Mouse (Mus musculus) lung, embryonic 14.5 days (tissue): ENCODE measurements around the gene Cux2. TPM values are rescaled to one million over a fixed set of nuclear protein-coding genes. Genes with fewer than 3 reads are reported as not detected.
A peak's percentile ranks its signal among the peaks of the same experiment; 100 is the strongest.

Source experiments
- ATAC-seq: fragments of 200-750 bp; cut with Nextera tagmentation; 2 replicates; pipeline ENCODE4 v1.8.0; 2017; ENCODE audit warnings: mild to moderate bottlenecking, moderate TSS enrichment, moderate library complexity; ENCODE audit not compliant: insufficient read depth
- DNase-seq: peaks from one replicate; pipeline ENCODE4 v3.0.0-alpha.2; 2015
- H3K27ac ChIP-seq: fragments of 300-500 bp; sonication (generic); 2 replicates; pipeline ENCODE4 v1.5.1; 2014; ENCODE audit warnings: low read depth, mild to moderate bottlenecking, moderate library complexity
- H3K27me3 ChIP-seq: fragments of 300-500 bp; sonication (generic); 2 replicates; pipeline ENCODE4 v1.6.1; 2014; ENCODE audit warnings: low read length, control low read depth; ENCODE audit not compliant: insufficient read depth
- H3K36me3 ChIP-seq: fragments of 300-500 bp; sonication (generic); 2 replicates; pipeline ENCODE4 v1.6.1; 2014; ENCODE audit warnings: control low read depth; ENCODE audit not compliant: insufficient read depth
- H3K4me1 ChIP-seq: fragments of 300-500 bp; sonication (generic); 2 replicates; pipeline ENCODE4 v1.6.1; 2014; ENCODE audit warnings: antibody characterized with exemption, control low read depth; ENCODE audit not compliant: insufficient read depth
- H3K4me2 ChIP-seq: fragments of 300-500 bp; sonication (generic); 2 replicates; pipeline ENCODE4 v1.6.1; 2014; ENCODE audit warnings: mild to moderate bottlenecking
- H3K4me3 ChIP-seq: fragments of 300-500 bp; sonication (generic); 2 replicates; pipeline ENCODE4 v1.5.1; 2014; ENCODE audit warnings: low read depth, low read length
- H3K9ac ChIP-seq: fragments of 300-500 bp; sonication (generic); 2 replicates; pipeline ENCODE4 v1.6.1; 2014
- H3K9me3 ChIP-seq: fragments of 300-500 bp; sonication (generic); 2 replicates; pipeline ENCODE4 v1.6.1; 2016; ENCODE audit warnings: low read depth, low read length, control low read depth
- CTCF ChIP-seq: IDR thresholded peaks from 2 replicates; pipeline ENCODE4 v1.5.1; 2016; ENCODE audit warnings: antibody characterized with exemption, low read depth
- WGBS: fragments of 180-500 bp; shearing (Covaris S2); extraction: QIAGEN DNeasy Blood & Tissue Kit; methylation state at CpG from one replicate; pipeline ENCODE4 v1.1.7; 2014; 5-methylcytosine and 5-hydroxymethylcytosine counted together
- polyA plus RNA-seq: library from polyadenylated mRNA; unstranded; fragments of >200 nt; fragmentation: Nextera tagmentation; extraction: Ambion mirVana; gene quantifications from 2 replicates; pipeline ENCODE4 v1.2.1, GENCODE M21; 2014

Cux2 gene
- polyA plus RNA-seq, 1 experiment from 2014 or later: 4.0 TPM

DNA sequence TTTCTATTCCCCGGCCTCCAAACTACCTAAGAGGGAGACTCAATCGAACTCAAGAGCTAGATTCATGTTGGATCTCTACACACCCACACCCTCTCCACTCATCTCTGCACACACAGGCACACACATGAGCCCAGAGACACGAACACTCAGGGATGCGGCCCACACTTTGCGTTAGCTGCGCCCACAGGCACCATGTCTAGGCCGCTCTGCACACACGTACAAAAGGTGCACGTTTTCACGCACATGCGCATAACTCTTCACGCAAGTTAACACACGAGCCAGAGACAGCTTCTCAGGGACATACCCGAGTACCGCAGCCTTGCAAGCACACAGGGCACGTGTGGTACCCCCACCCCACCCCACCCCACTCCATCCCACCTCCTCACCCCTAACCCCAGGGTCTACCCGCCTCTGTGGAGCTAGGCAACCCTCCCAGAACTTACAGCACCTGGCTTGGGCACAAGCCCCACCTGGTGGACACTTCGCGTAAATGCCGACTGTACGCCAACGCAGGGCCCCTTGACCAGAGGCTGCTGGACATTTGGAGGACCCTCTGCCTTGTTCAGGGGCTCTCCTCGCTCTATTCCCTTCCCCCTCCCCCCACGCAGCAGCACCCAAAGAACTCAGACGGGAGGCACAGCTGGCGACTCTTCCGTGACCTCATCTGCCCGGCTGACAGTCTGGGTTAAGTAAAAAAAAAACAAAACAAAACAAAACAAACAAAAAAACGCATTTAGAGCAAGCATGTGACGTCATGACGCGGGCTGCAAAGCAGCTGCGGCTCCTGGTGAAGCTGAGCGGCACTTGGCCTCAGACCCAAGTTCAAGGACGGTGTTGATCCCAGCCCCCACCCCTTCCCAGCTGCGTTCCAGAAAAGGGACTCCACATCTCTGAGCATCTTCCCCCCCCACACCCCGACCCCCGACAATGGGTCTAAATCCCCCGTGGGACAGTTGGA is 9.4 kb upstream of the Cux2 start:
- Histone ChIP-seq H3K4me3 (peak overlapping the region; percentile 25), H3K4me2 (peak overlapping the region; percentile 63), H3K9me3 (no peaks in the 10 kb centered on the region), H3K9ac (0 out of 2 replicates have a peak overlapping the region, but pooled peaks have one; percentile 11), H3K27me3 (peaks cover 1% of the 10 kb centered on the region), H3K27ac (no peak overlapping the region), H3K4me1 (peaks cover 8% of the 10 kb centered on the region), H3K36me3 (no peaks in the 10 kb centered on the region)
- peak; percentile 33; the same call in 1 of the 2 replicates for ATAC-seq
- peak; percentile 88 for DNase-seq
- peak; percentile 92 for TF ChIP-seq CTCF
- 23% methylated on average over 39 of the region's 39 CpGs for WGBS

DNA sequence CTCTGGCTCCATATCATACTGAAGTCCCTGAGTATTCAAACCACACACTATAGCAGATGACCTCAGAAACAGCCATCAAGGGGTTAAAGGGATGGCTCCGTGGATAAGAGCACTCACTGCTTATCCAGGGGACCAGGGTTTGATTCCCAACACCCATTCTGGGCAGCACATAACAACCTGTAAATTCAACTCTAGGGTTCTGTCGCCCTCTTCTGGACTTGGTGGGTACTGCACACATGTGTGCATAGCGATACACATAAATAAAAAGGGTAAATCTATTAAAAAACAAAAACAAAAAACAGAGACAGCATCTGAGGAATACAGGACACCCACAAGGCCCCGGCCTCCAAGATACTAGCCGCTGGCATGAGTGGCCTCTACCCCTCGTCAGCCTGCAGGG is 7.7 kb upstream of the Cux2 start:
- no peak overlapping the region for H3K9ac ChIP-seq
- no peak overlapping the region for H3K4me2 ChIP-seq
- H3K4me1 ChIP-seq: peaks cover 8% of the 10 kb centered on the region
- 65% methylated on average over 6 of the region's 6 CpGs for WGBS
- no peaks in the 10 kb centered on the region for H3K36me3 ChIP-seq
- peaks cover 18% of the 10 kb centered on the region for H3K27me3 ChIP-seq
- TF ChIP-seq CTCF: peak; percentile 70
- H3K4me3 ChIP-seq: no peak overlapping the region
- no peak for ATAC-seq
- no peak for DNase-seq
- no peak overlapping the region for H3K27ac ChIP-seq
- H3K9me3 ChIP-seq: no peaks in the 10 kb centered on the region

DNA sequence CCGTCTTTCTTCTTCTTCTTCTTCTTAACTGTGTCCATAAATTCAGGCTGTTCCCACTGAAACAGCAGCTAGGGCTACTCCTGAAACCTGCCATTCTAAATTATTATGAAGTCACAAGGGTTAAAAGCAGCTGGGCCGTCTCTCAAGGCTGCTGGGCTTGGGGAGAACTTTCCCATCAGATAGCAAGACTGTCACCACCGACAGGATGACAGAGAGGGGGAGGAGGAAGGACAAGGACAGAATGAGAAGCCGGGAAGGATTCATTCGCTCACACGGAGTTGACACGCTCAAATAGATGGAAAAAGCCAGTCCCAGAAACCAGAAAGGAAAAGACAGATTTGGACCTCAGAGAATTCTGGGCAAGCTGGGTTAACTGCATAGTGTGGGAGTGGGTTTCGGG is 6.7 kb upstream of the Cux2 start:
- Histone ChIP-seq H3K4me1 (peaks cover 8% of the 10 kb centered on the region), H3K9ac (no peak overlapping the region), H3K9me3 (no peaks in the 10 kb centered on the region), H3K27ac (no peak overlapping the region), H3K27me3 (peaks cover 27% of the 10 kb centered on the region), H3K4me3 (no peak overlapping the region), H3K4me2 (no peak overlapping the region), H3K36me3 (no peaks in the 10 kb centered on the region)
- no peak for DNase-seq
- TF ChIP-seq CTCF: no peak
- ATAC-seq: no peak
- WGBS: 47% methylated on average over 8 of the region's 8 CpGs

DNA sequence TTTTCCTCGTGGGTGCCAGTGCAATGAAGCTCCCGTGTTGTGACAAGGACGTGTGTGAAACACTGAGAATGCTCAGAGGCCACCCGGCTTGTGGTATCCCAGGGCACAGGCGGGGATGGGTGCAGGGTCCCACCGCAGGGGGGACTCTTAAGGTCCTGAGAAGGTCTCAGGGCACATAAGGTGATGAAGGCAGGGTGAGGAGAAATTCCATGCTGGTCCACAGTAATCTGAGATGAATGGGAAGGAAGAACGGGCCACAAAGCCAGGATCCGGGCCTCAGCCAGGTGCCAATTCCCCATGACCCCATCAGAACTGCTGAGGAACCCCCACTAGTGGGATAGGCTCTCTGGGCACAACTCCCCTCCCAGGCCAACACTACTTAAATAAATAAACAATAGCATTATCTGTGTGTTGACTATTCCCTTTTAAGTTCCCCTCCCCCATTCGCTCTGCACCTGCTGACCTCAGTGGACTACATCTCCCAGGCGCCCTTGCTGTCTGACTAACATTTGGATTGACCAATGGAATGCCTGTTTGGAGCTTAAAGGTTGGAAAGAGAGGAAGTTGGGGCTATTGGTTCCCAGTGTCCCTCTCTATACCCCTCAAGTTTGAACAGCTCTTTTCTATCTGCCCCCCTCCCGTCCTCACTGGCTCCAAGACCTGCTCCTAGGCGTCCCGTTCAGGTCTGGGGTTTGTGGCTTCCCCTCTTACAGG is 4.4 kb upstream of the Cux2 start:
- no peak overlapping the region for H3K4me3 ChIP-seq
- WGBS: 28% methylated on average over 13 of the region's 13 CpGs

DNA sequence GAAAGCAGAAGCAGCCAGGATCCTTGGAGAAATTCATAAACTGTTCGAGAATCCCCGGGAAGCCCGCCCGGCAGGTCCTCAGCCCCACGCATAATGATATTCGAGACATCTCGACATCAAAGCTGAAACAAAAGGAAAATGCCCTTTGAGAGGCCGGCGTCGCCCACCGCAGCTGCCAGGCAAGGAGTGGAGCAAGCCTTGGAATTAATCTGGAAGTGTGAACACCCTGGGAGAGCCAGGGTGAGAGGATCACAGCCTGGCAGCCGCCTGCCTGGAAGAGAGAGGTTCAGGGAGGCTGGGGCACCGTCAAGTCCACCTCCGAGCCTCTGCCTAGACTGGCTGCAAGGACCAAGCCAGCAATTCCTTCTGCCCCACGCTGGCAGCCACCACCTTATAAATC is 3.7 kb upstream of the Cux2 start:
- Histone ChIP-seq H3K9ac (no peak overlapping the region), H3K9me3 (no peaks in the 10 kb centered on the region), H3K27ac (no peak overlapping the region), H3K36me3 (no peaks in the 10 kb centered on the region), H3K4me2 (no peak overlapping the region), H3K4me1 (no peaks in the 10 kb centered on the region), H3K4me3 (no peak overlapping the region), H3K27me3 (peaks cover 52% of the 10 kb centered on the region)
- DNase-seq (no peak), ATAC-seq (no peak)
- no peak for TF ChIP-seq CTCF
- 8% methylated on average over 15 of the region's 15 CpGs for WGBS

More for the DNA sequence above, 4.4 kb upstream of the Cux2 start:
- no peaks in the 10 kb centered on the region for H3K36me3 ChIP-seq
- TF ChIP-seq CTCF: no peak
- H3K9ac ChIP-seq: no peak overlapping the region
- peak overlapping the region; percentile 33; the same call in 1 of the 2 replicates for H3K4me2 ChIP-seq
- DNase-seq (peak; percentile 55), ATAC-seq (0 out of 2 replicates have a peak, but pooled peaks have one; percentile 18)
- H3K27me3 ChIP-seq: peaks cover 45% of the 10 kb centered on the region
- H3K4me1 ChIP-seq: 0 out of 2 replicates have a peak, but pooled peaks cover under 1% of the 10 kb centered on the region
- H3K9me3 ChIP-seq: no peaks in the 10 kb centered on the region
- no peak overlapping the region for H3K27ac ChIP-seq

DNA sequence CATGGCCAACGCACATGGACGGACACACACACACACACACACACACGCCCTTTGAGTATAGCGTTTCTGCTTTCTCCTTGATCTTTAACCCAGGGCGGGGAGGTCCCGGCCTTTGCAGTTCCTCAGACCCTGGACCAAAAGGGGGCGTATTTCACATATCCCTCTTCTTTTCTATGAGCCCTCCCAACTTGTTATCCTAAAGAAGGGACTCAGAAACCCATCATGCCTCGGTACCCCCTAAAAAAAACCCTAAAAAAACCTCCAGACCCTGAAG is 867 bp upstream of the Cux2 start:
- 5% methylated on average over 8 of the region's 8 CpGs for WGBS
- Histone ChIP-seq H3K4me2 (peak overlapping the region; percentile 82), H3K9me3 (no peaks in the 10 kb centered on the region), H3K27ac (no peak overlapping the region), H3K4me3 (peak overlapping the region; percentile 74), H3K9ac (no peak overlapping the region), H3K4me1 (no peaks in the 10 kb centered on the region), H3K36me3 (no peaks in the 10 kb centered on the region), H3K27me3 (peaks cover 80% of the 10 kb centered on the region)
- TF ChIP-seq CTCF: no peak
- no peak for DNase-seq
- ATAC-seq: no peak

DNA sequence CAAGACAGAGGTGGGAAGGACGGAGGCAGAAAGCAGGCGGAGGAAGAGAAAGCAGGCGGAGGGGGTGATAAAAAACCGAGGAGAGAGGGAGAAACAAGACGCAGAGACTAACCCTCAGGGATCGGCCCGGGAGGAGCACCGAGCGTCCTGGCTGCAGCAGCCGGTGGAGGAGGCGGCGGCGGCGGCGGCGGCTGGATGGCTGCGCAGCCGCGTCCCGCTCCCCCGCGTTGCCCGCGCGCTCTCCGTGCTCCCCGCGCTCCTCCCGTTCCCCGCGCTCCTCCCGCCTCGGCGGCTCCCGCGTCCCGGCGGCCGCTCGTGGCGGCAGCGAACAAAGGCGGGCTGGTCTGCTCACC is 262 bp downstream of the Cux2 start:
- H3K9me3 ChIP-seq: no peaks in the 10 kb centered on the region
- H3K36me3 ChIP-seq: no peaks in the 10 kb centered on the region
- H3K27ac ChIP-seq: peak overlapping the region; percentile 75; the same call in 1 of the 2 replicates
- H3K9ac ChIP-seq: peak overlapping the region; percentile 65
- no peaks in the 10 kb centered on the region for H3K4me1 ChIP-seq
- ATAC-seq (peak; percentile 43; the same call in 1 of the 2 replicates), DNase-seq (peak; percentile 73)
- peak overlapping the region; percentile 74 for H3K4me3 ChIP-seq
- H3K27me3 ChIP-seq: peaks cover 84% of the 10 kb centered on the region
- 0% methylated on average over 17 of the region's 43 CpGs for WGBS
- no peak for TF ChIP-seq CTCF
- peak overlapping the region; percentile 82 for H3K4me2 ChIP-seq
